28 mouse cellular contexts compared by ENCODE assay signal in genomic region chr9:20876318-20877117, GRCm38 (mm10). TPM values are rescaled to one million over a fixed set of nuclear protein-coding genes. Genes with fewer than 3 reads are reported as not detected.
A peak's percentile ranks its signal among the peaks of the same experiment; 100 is the strongest.
DNase-seq lines count a peak whose midpoint lies in the region; ATAC-seq and TF ChIP-seq lines count a peak whose summit lies in the region.
"Had no signal": no experiment of that assay in that cellular context is flagged by ENCODE, and none has a peak within 500 bp of the region (broad histone marks: within the 10 kb centered on the region; RNA-seq: fewer than 3 reads in every experiment).

No protein-coding gene starts in this region.

- H3K9ac ChIP-seq in hindbrain, embryonic 13.5 days = peak overlapping the region; percentile 49; the same call in 1 of the 2 replicates
- H3K9ac ChIP-seq: kidney, embryonic 15.5 days; limb, embryonic 12.5 days; lung, embryonic 15.5 days had no signal

- H3K4me1 ChIP-seq in hindbrain, embryonic 13.5 days (replicated peaks) = peaks cover 13% of the 10 kb centered on the region; the same call in 1 of the 2 replicates
- peaks cover 16% of the 10 kb centered on the region for H3K4me1 ChIP-seq in hindbrain, embryonic 10.5 days (replicated peaks)

- H3K4me2 ChIP-seq in hindbrain, embryonic 13.5 days = no peak overlapping the region
- peak overlapping the region; percentile 99 for H3K4me2 ChIP-seq in myocyte (ENCODE audit: low read depth)

- H3K36me3 ChIP-seq in hindbrain, embryonic 13.5 days = no peaks in the 10 kb centered on the region
- H3K36me3 ChIP-seq in hindbrain, embryonic 10.5 days = no peaks in the 10 kb centered on the region
- no peaks in the 10 kb centered on the region for H3K36me3 ChIP-seq in myocyte (ENCODE audit: control insufficient read depth, insufficient read depth)
- H3K36me3 ChIP-seq: embryonic facial prominence, embryonic 13.5 days; kidney, embryonic 15.5 days; limb, embryonic 12.5 days; lung, embryonic 15.5 days; midbrain, embryonic 12.5 days had no signal

- H3K79me2 ChIP-seq in myocyte (ENCODE audit: control insufficient read depth, insufficient read depth) = no peaks in the 10 kb centered on the region

- H3ac ChIP-seq in myocyte (ENCODE audit: control insufficient read depth, insufficient read length) = peak overlapping the region; percentile 5

- peak; percentile 67 for DNase-seq in cerebellum, adult 9-11 months
- DNase-seq in cerebellum, postnatal 36 days = no peak
- DNase-seq in hindbrain, embryonic 10.5 days (ENCODE audit: low spot score) = no peak
- DNase-seq in right cerebral cortex, postnatal 10 days (ENCODE audit: low spot score in 2 of 2) = peak; percentile 33 to 46
- DNase-seq in right cerebral cortex, adult 18-20 months = no peak
- DNase-seq in urinary bladder, adult 18-20 months (ENCODE audit: low spot score in 2 of 2) = no peak
- DNase-seq: adrenal gland, postnatal 25 days; B cell, adult 2 months; gastrocnemius, postnatal 14 days; heart, adult 2 months; right cerebral cortex, postnatal 4 days; thymus, postnatal 14 days had no signal

- H3K4me3 ChIP-seq in hindbrain, embryonic 13.5 days = no peak overlapping the region
- no peak overlapping the region for H3K4me3 ChIP-seq in hindbrain, embryonic 10.5 days
- H3K4me3 ChIP-seq in myocyte = peak overlapping the region; percentile 25
- H3K4me3 ChIP-seq: lung, embryonic 15.5 days had no signal

- 77% methylated on average over 9 of the region's 9 CpGs for WGBS in hindbrain, embryonic 13.5 days
- 70% methylated on average over 9 of the region's 9 CpGs for WGBS in hindbrain, embryonic 10.5 days

- peaks cover 13% of the 10 kb centered on the region; the same call in 1 of the 2 replicates for H3K27me3 ChIP-seq in hindbrain, embryonic 13.5 days
- no peaks in the 10 kb centered on the region for H3K27me3 ChIP-seq in hindbrain, embryonic 10.5 days (ENCODE audit: insufficient read depth, poor library complexity, severe bottlenecking)
- H3K27me3 ChIP-seq in myocyte (ENCODE audit: control insufficient read depth, insufficient read depth, insufficient read length) = no peaks in the 10 kb centered on the region
- H3K27me3 ChIP-seq: kidney, embryonic 15.5 days; lung, embryonic 15.5 days had no signal

- no peak for ATAC-seq in hindbrain, embryonic 13.5 days (ENCODE audit: low FRiP score)
- ATAC-seq: activated CD4-positive, CD25-positive, alpha-beta regulatory T cell, adult 4 months had no signal

- H3K27ac ChIP-seq in hindbrain, embryonic 13.5 days = no peak overlapping the region
- no peak overlapping the region for H3K27ac ChIP-seq in hindbrain, embryonic 10.5 days
- H3K27ac ChIP-seq: hindbrain, embryonic 14.5 days; kidney, embryonic 15.5 days; limb, embryonic 12.5 days; lung, embryonic 15.5 days; midbrain, embryonic 12.5 days; stomach, postnatal 0 days had no signal

- H3K9me3 ChIP-seq in hindbrain, embryonic 13.5 days = no peaks in the 10 kb centered on the region
- H3K9me3 ChIP-seq in hindbrain, embryonic 10.5 days = no peaks in the 10 kb centered on the region
- H3K9me3 ChIP-seq: embryonic facial prominence, embryonic 13.5 days; kidney, embryonic 15.5 days; limb, embryonic 12.5 days; lung, embryonic 15.5 days; midbrain, embryonic 12.5 days had no signal

- no peak for TF ChIP-seq POLR2A in myocyte (IDR thresholded peaks at IDR 0.05; ENCODE audit: insufficient read length, low read depth)

TF ChIP-seq in myocyte, 11 proteins besides CTCF, POLR2A, EP300 and RAD21:
- TF ChIP-seq TCF3 (IDR thresholded peaks at IDR 0.05; ENCODE audit: insufficient read length, low read depth) (no peak), POLR2AphosphoS2 (IDR thresholded peaks at IDR 0.05; ENCODE audit: insufficient read length, low read depth) (peak; percentile 12)
TF ChIP-seq in myocyte: peak in this region for 1.

RNA-seq across cellular contexts. Expression of gene Angptl6, which starts 3.0 kb away (rescaled TPM):
- 9.8 and 10.1 TPM in 2 replicates for polyA plus RNA-seq in hindbrain, embryonic 13.5 days (2015; fragmentation: Nextera tagmentation; extraction: Ambion mirVana)
- 5.5 and 7.0 TPM in 2 replicates for polyA plus RNA-seq in hindbrain, embryonic 10.5 days (2016; fragmentation: Nextera tagmentation; extraction: Ambion mirVana)
- polyA plus RNA-seq in myocyte (2012; fragmentation: generic; extraction: Trizol) = 12.6 TPM

RNA-seq across cellular contexts. Expression of gene A230050P20Rik, which starts 8.1 kb away (rescaled TPM):
- 1.9 and 2.3 TPM in 2 replicates for polyA plus RNA-seq in hindbrain, embryonic 13.5 days (2015; fragmentation: Nextera tagmentation; extraction: Ambion mirVana)
- 0.85 and 1.4 TPM in 2 replicates for polyA plus RNA-seq in hindbrain, embryonic 10.5 days (2016; fragmentation: Nextera tagmentation; extraction: Ambion mirVana)
- polyA plus RNA-seq in myocyte (2012; fragmentation: generic; extraction: Trizol) = 4.6 TPM

RNA-seq across cellular contexts. Expression of gene Ppan, which starts 11.5 kb away (rescaled TPM):
- 46.9 and 50.3 TPM in 2 replicates for polyA plus RNA-seq in hindbrain, embryonic 13.5 days (2015; fragmentation: Nextera tagmentation; extraction: Ambion mirVana)
- 80.1 and 87.3 TPM in 2 replicates for polyA plus RNA-seq in hindbrain, embryonic 10.5 days (2016; fragmentation: Nextera tagmentation; extraction: Ambion mirVana)
- polyA plus RNA-seq in myocyte (2012; fragmentation: generic; extraction: Trizol) = 44.3 TPM

RNA-seq across cellular contexts. Expression of gene Eif3g, which starts 21.9 kb away (rescaled TPM):
- polyA plus RNA-seq in hindbrain, embryonic 13.5 days (2015; fragmentation: Nextera tagmentation; extraction: Ambion mirVana) = 252 and 265 TPM in 2 replicates
- polyA plus RNA-seq in hindbrain, embryonic 10.5 days (2016; fragmentation: Nextera tagmentation; extraction: Ambion mirVana) = 406 and 412 TPM in 2 replicates
- polyA plus RNA-seq in myocyte (2012; fragmentation: generic; extraction: Trizol) = 202 TPM

RNA-seq across cellular contexts. Expression of gene Rdh8, which starts 58.2 kb away (rescaled TPM):
- not detected in 2 replicates for polyA plus RNA-seq in hindbrain, embryonic 13.5 days (2015; fragmentation: Nextera tagmentation; extraction: Ambion mirVana)
- not detected in 2 replicates for polyA plus RNA-seq in hindbrain, embryonic 10.5 days (2016; fragmentation: Nextera tagmentation; extraction: Ambion mirVana)
- not detected for polyA plus RNA-seq in myocyte (2012; fragmentation: generic; extraction: Trizol)
- polyA plus RNA-seq: activated CD4-positive, CD25-positive, alpha-beta regulatory T cell, adult 4 months; cerebellum, adult 2 months; embryonic facial prominence, embryonic 13.5 days; heart, adult 2 months; heart, postnatal 0 days; hindbrain, embryonic 14.5 days; intestine, embryonic 14.5 days; kidney, embryonic 15.5 days; large intestine, adult 2 months; limb, embryonic 12.5 days; liver, embryonic 14.5 days; lung, embryonic 15.5 days; macrophage; midbrain, embryonic 12.5 days; stomach, postnatal 0 days had no signal

Comparison
In these comparisons a context has a peak if more than half of its experiments do, and no peak if none do; other contexts are left out.
1. DNase-seq: peak in cerebellum, adult 9-11 months (single experiment) and right cerebral cortex, postnatal 10 days (2 of 2); none in cerebellum, postnatal 36 days (0 of 2), hindbrain, embryonic 10.5 days (single experiment), right cerebral cortex, adult 18-20 months (single experiment) and urinary bladder, adult 18-20 months (0 of 2).